In the genomic region with DNA sequence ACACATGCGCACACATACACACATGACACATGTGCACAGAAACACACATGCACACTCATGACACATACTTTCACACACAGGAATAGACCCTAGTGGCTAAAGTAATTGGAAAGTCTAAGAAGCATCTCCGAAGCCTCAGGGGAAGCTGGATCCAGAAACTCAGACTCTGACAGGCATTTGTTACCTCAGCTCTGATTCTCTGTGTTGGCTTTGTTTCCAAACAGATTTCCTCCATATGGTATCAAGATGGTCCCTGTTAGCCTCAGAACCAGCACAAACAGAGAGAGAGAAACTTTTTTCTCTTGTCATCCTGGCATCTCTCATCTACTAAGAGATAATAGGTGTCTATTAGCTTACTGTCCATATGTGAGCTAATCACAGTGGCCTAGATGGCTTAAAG, we compare ENCODE assay signal across 19 mouse cellular contexts. TPM values are rescaled to one million over a fixed set of nuclear protein-coding genes. Genes with fewer than 3 reads are reported as not detected.
DNase-seq lines count a peak whose midpoint lies in the region; ATAC-seq and TF ChIP-seq lines count a peak whose summit lies in the region.
"Had no signal": no experiment of that assay in that cellular context is flagged by ENCODE, and none has a peak within 500 bp of the region (broad histone marks: within the 10 kb centered on the region; RNA-seq: fewer than 3 reads in every experiment).

No protein-coding gene starts in this region.

- H3K27me3 ChIP-seq in kidney, embryonic 16.5 days (ENCODE audit: insufficient read depth, low read length), result no peaks in the 10 kb centered on the region
- H3K27me3 ChIP-seq in embryonic facial prominence, embryonic 15.5 days, result no peaks in the 10 kb centered on the region
- H3K27me3 ChIP-seq in limb, embryonic 13.5 days, result no peaks in the 10 kb centered on the region

- no peak overlapping the region for H3K9ac ChIP-seq in kidney, embryonic 16.5 days (replicated peaks; ENCODE audit: low read length)
- no peak overlapping the region for H3K9ac ChIP-seq in embryonic facial prominence, embryonic 15.5 days
- no peak overlapping the region for H3K9ac ChIP-seq in limb, embryonic 13.5 days

- no peak overlapping the region for H3K4me3 ChIP-seq in kidney, embryonic 16.5 days (ENCODE audit: low read length)
- H3K4me3 ChIP-seq in embryonic facial prominence, embryonic 15.5 days (replicated peaks), result no peak overlapping the region
- H3K4me3 ChIP-seq in limb, embryonic 13.5 days, result no peak overlapping the region

- no peak for ATAC-seq in kidney, embryonic 16.5 days (ENCODE audit: low FRiP score, low TSS enrichment)
- no peak for ATAC-seq in embryonic facial prominence, embryonic 15.5 days (ENCODE audit: insufficient number of reproducible peaks, low FRiP score, low TSS enrichment, low read depth)
- ATAC-seq in limb, embryonic 13.5 days (ENCODE audit: low FRiP score, low read depth), result no peak
- ATAC-seq in CD4-positive, CD25-positive, alpha-beta regulatory T cell, adult 4 months, result no peak
- ATAC-seq: activated CD4-positive, CD25-positive, alpha-beta regulatory T cell, adult 4 months; midbrain, embryonic 16.5 days had no signal

- no peak for DNase-seq in kidney, postnatal 36 days
- DNase-seq in brain, embryonic 14.5 days (ENCODE audit: low read depth), result peak; percentile 70
- DNase-seq in urinary bladder, adult 18-20 months (ENCODE audit: low spot score in 2 of 2), result no peak
- DNase-seq in adrenal gland, postnatal 25 days, result no peak
- DNase-seq: cerebellum, adult 9-11 months; heart, adult 18-20 months; kidney, adult 9 months; lung, adult 2 months; right cerebral cortex, postnatal 25 days; thymus, postnatal 25 days had no signal

- no peak for TF ChIP-seq CTCF in brain, embryonic 14.5 days (IDR thresholded peaks at IDR 0.05; ENCODE audit: borderline replicate concordance, extremely low read depth, insufficient read depth, insufficient read length)

- H3K36me3 ChIP-seq in kidney, embryonic 16.5 days (ENCODE audit: insufficient read depth, low read length), result no peaks in the 10 kb centered on the region
- H3K36me3 ChIP-seq in embryonic facial prominence, embryonic 15.5 days, result no peaks in the 10 kb centered on the region
- no peaks in the 10 kb centered on the region for H3K36me3 ChIP-seq in limb, embryonic 13.5 days

- H3K27ac ChIP-seq in kidney, embryonic 16.5 days (ENCODE audit: low read length), result peak overlapping the region; percentile 68; the same call in 1 of the 2 replicates
- peak overlapping the region; percentile 66; the same call in 1 of the 2 replicates for H3K27ac ChIP-seq in embryonic facial prominence, embryonic 15.5 days (replicated peaks)
- peak overlapping the region; percentile 61 for H3K27ac ChIP-seq in limb, embryonic 13.5 days

- WGBS in kidney, embryonic 16.5 days, result 95% methylated on average over 2 of the region's 2 CpGs
- WGBS in embryonic facial prominence, embryonic 15.5 days, result 70% methylated on average over 2 of the region's 2 CpGs
- WGBS in limb, embryonic 13.5 days, result 84% methylated on average over 2 of the region's 2 CpGs

- TF ChIP-seq POLR2A in brain, embryonic 14.5 days (IDR thresholded peaks at IDR 0.05; ENCODE audit: borderline replicate concordance, extremely low read depth, insufficient read depth, insufficient read length, poor library complexity, severe bottlenecking), result no peak

- H3K9me3 ChIP-seq in kidney, embryonic 16.5 days (ENCODE audit: low read length), result peaks cover 3% of the 10 kb centered on the region; the same call in 1 of the 2 replicates
- no peaks in the 10 kb centered on the region for H3K9me3 ChIP-seq in embryonic facial prominence, embryonic 15.5 days (replicated peaks)
- H3K9me3 ChIP-seq in limb, embryonic 13.5 days, result no peaks in the 10 kb centered on the region

- no peak overlapping the region for H3K4me2 ChIP-seq in kidney, embryonic 16.5 days (replicated peaks; ENCODE audit: low read depth, low read length)
- no peak overlapping the region for H3K4me2 ChIP-seq in embryonic facial prominence, embryonic 15.5 days (replicated peaks)
- H3K4me2 ChIP-seq in limb, embryonic 13.5 days (replicated peaks), result 0 out of 2 replicates have a peak overlapping the region, but pooled peaks have one; percentile 38

- peaks cover 27% of the 10 kb centered on the region for H3K4me1 ChIP-seq in kidney, embryonic 16.5 days (ENCODE audit: insufficient read depth, low read length)
- peaks cover 41% of the 10 kb centered on the region for H3K4me1 ChIP-seq in embryonic facial prominence, embryonic 15.5 days
- H3K4me1 ChIP-seq in limb, embryonic 13.5 days, result peaks cover 71% of the 10 kb centered on the region

RNA-seq across cellular contexts. Expression of gene Smad5, which starts 5.6 kb away (rescaled TPM):
- 35.6 and 37.0 TPM in 2 replicates for polyA plus RNA-seq in kidney, embryonic 16.5 days (2015; fragmentation: Nextera tagmentation; extraction: Ambion mirVana)
- polyA plus RNA-seq in brain, embryonic 14.5 days (2012; rRNA removed), result 57.2 and 57.5 TPM in 2 replicates
- 31.7 and 32.1 TPM in 2 replicates for polyA plus RNA-seq in embryonic facial prominence, embryonic 15.5 days (2015; fragmentation: Nextera tagmentation; extraction: Ambion mirVana)
- 37.3 and 41.2 TPM in 2 replicates for polyA plus RNA-seq in limb, embryonic 13.5 days (2015; fragmentation: Nextera tagmentation; extraction: Ambion mirVana)
- total RNA-seq in adrenal gland, postnatal 25 days (2021), result 55.5 and 75.5 TPM in 2 replicates
- polyA plus RNA-seq in CD4-positive, CD25-positive, alpha-beta regulatory T cell, adult 4 months (2017; shearing (Covaris generic)), result 10 to 100 TPM; 10.3 to 10.7 TPM

RNA-seq across cellular contexts. Expression of gene Gm45623, which starts 56.5 kb away (rescaled TPM):
- 0.25 TPM in 1 of 2 replicates, not detected in the other for polyA plus RNA-seq in kidney, embryonic 16.5 days (2015; fragmentation: Nextera tagmentation; extraction: Ambion mirVana)
- polyA plus RNA-seq in brain, embryonic 14.5 days (2012; rRNA removed), result 1.4 and 1.8 TPM in 2 replicates
- polyA plus RNA-seq in embryonic facial prominence, embryonic 15.5 days (2015; fragmentation: Nextera tagmentation; extraction: Ambion mirVana), result 0.99 and 1.3 TPM in 2 replicates
- 0.10 and 0.26 TPM in 2 replicates for polyA plus RNA-seq in limb, embryonic 13.5 days (2015; fragmentation: Nextera tagmentation; extraction: Ambion mirVana)
- not detected in 2 replicates for total RNA-seq in adrenal gland, postnatal 25 days (2021)
- not detected for polyA plus RNA-seq in CD4-positive, CD25-positive, alpha-beta regulatory T cell, adult 4 months (2017; shearing (Covaris generic))
- total RNA-seq: gastrocnemius, adult 18-20 months; heart, adult 18-20 months; megakaryocyte progenitor cell, adult 5-6 weeks had no signal
- polyA plus RNA-seq: activated CD4-positive, CD25-positive, alpha-beta regulatory T cell, adult 4 months; heart, postnatal 0 days had no signal
